Mouse (Mus musculus) forebrain, embryonic 11.5 days (tissue): ENCODE results near the gene 4933430I17Rik. TPM values are rescaled to one million over a fixed set of nuclear protein-coding genes. Genes with fewer than 3 reads are reported as not detected.
A peak's percentile ranks its signal among the peaks of the same experiment; 100 is the strongest.

ENCODE experiments used
- ATAC-seq: fragments of 200-750 bp; cut with Nextera tagmentation; replicated peaks from 2 replicates; pipeline ENCODE4 v1.8.0; 2017; ENCODE audit warnings: moderate TSS enrichment; ENCODE audit not compliant: low FRiP score
- DNase-seq: peaks from one replicate; pipeline ENCODE4 v3.0.0-alpha.2; 2017; ENCODE audit warnings: low spot score
- H3K27ac ChIP-seq: fragments of 300-500 bp; sonication (generic); 2 replicates; pipeline ENCODE4 v1.5.1; 2014; ENCODE audit warnings: low read depth, low read length
- H3K27me3 ChIP-seq: fragments of 300-500 bp; sonication (generic); 2 replicates; pipeline ENCODE4 v1.6.1; 2014; ENCODE audit warnings: mild to moderate bottlenecking, low read length, mixed read lengths; ENCODE audit not compliant: control insufficient read depth, insufficient read depth
- H3K36me3 ChIP-seq: fragments of 300-500 bp; sonication (generic); 2 replicates; pipeline ENCODE4 v1.6.1; 2014; ENCODE audit warnings: mild to moderate bottlenecking, low read length, moderate library complexity, mixed read lengths; ENCODE audit not compliant: control insufficient read depth, insufficient read depth
- H3K4me1 ChIP-seq: fragments of 300-500 bp; sonication (generic); replicated peaks from 2 replicates; pipeline ENCODE4 v1.6.1; 2014; ENCODE audit warnings: low read length, mixed read lengths; ENCODE audit not compliant: control insufficient read depth, insufficient read depth
- H3K4me2 ChIP-seq: fragments of 300-500 bp; sonication (generic); 2 replicates; pipeline ENCODE4 v1.6.1; 2014; ENCODE audit warnings: low read depth, mild to moderate bottlenecking, low read length, moderate library complexity, mixed read lengths; ENCODE audit not compliant: severe bottlenecking
- H3K4me3 ChIP-seq: fragments of 300-500 bp; sonication (generic); 2 replicates; pipeline ENCODE4 v1.5.1; 2014; ENCODE audit warnings: low read depth, low read length
- H3K9ac ChIP-seq: fragments of 300-500 bp; sonication (generic); 2 replicates; pipeline ENCODE4 v1.6.1; 2014; ENCODE audit warnings: low read length
- H3K9me3 ChIP-seq: fragments of 300-500 bp; sonication (generic); 2 replicates; pipeline ENCODE4 v1.6.1; 2016; ENCODE audit warnings: low read length, mixed read lengths; ENCODE audit not compliant: control insufficient read depth
- WGBS: fragments of 180-500 bp; shearing (Covaris S2); extraction: QIAGEN DNeasy Blood & Tissue Kit; methylation state at CpG from one replicate; pipeline ENCODE4 v1.1.7; 2014; 5-methylcytosine and 5-hydroxymethylcytosine counted together
- polyA plus RNA-seq: library from polyadenylated mRNA; unstranded; fragments of >200 nt; fragmentation: Nextera tagmentation; extraction: Ambion mirVana; gene quantifications from 2 replicates; pipeline ENCODE4 v1.2.1, GENCODE M21; 2014

4933430I17Rik gene
- polyA plus RNA-seq, 1 experiment from 2014 or later: 1.1 TPM

- no peak overlapping the region for H3K27ac ChIP-seq
- WGBS: 3% methylated on average over 7 of the region's 7 CpGs
- H3K9me3 ChIP-seq: no peaks in the 10 kb centered on the region
- ATAC-seq (peak; percentile 8; the same call in 1 of the 2 replicates), DNase-seq (no peak)
- no peaks in the 10 kb centered on the region for H3K27me3 ChIP-seq
- peak overlapping the region; percentile 77 for H3K4me2 ChIP-seq
- peak overlapping the region; percentile 77 for H3K4me3 ChIP-seq
- peak overlapping the region; percentile 68 for H3K9ac ChIP-seq
- no peaks in the 10 kb centered on the region for H3K36me3 ChIP-seq
- no peaks in the 10 kb centered on the region; the same call in 1 of the 2 replicates for H3K4me1 ChIP-seq
These were observed 23.6 kb upstream of the 4933430I17Rik start for GRCm38 (mm10) chr4:62501534-62501933.

- no peaks in the 10 kb centered on the region for H3K36me3 ChIP-seq
- H3K4me2 ChIP-seq: peak overlapping the region; percentile 77
- ATAC-seq (peak; percentile 96), DNase-seq (peak; percentile 94)
- WGBS: 2% methylated on average over 38 of the region's 38 CpGs
- peak overlapping the region; percentile 77 for H3K4me3 ChIP-seq
- H3K4me1 ChIP-seq: no peaks in the 10 kb centered on the region; the same call in 1 of the 2 replicates
- H3K27me3 ChIP-seq: no peaks in the 10 kb centered on the region
- H3K27ac ChIP-seq: no peak overlapping the region
- no peaks in the 10 kb centered on the region for H3K9me3 ChIP-seq
- H3K9ac ChIP-seq: peak overlapping the region; percentile 68
These were observed 23.0 kb upstream of the 4933430I17Rik start for GRCm38 (mm10) chr4:62501964-62502732.

GRCm38 (mm10) chr4:62502969-62503368 lies 22.2 kb upstream of the 4933430I17Rik start:
- H3K9me3 ChIP-seq: no peaks in the 10 kb centered on the region
- H3K4me2 ChIP-seq: no peak overlapping the region
- H3K36me3 ChIP-seq: no peaks in the 10 kb centered on the region
- DNase-seq (no peak), ATAC-seq (no peak)
- no peak overlapping the region for H3K4me3 ChIP-seq
- no peaks in the 10 kb centered on the region for H3K27me3 ChIP-seq
- H3K27ac ChIP-seq: no peak overlapping the region
- H3K4me1 ChIP-seq: no peaks in the 10 kb centered on the region; the same call in 1 of the 2 replicates
- 79% methylated on average over 7 of the region's 7 CpGs for WGBS
- H3K9ac ChIP-seq: no peak overlapping the region

- H3K9ac ChIP-seq: peak within 1 kb of the TSS; percentile 68
- peaks cover under 1% of the 10 kb centered on the region; the same call in 1 of the 2 replicates for H3K36me3 ChIP-seq
- ATAC-seq (no peak), DNase-seq (no peak)
- no peaks in the 10 kb centered on the region for H3K9me3 ChIP-seq
- peak within 1 kb of the TSS; percentile 77 for H3K4me2 ChIP-seq
- 80% methylated on average over 3 of the region's 3 CpGs for WGBS
- no peak within 1 kb of the TSS for H3K27ac ChIP-seq
- no peaks in the 10 kb centered on the region; the same call in 1 of the 2 replicates for H3K4me1 ChIP-seq
- H3K4me3 ChIP-seq: peak within 1 kb of the TSS; percentile 77
- no peaks in the 10 kb centered on the region for H3K27me3 ChIP-seq
These were observed 21.7 kb upstream of the 4933430I17Rik start, which contains the start of gene Hdhd3 for GRCm38 (mm10) chr4:62503374-62503970. TSS of gene Hdhd3 (minus strand) at chr4:62503467.

- Histone ChIP-seq H3K4me3 (no peak overlapping the region), H3K4me2 (no peak overlapping the region), H3K36me3 (peaks cover 4% of the 10 kb centered on the region; the same call in 1 of the 2 replicates), H3K9ac (no peak overlapping the region), H3K27me3 (no peaks in the 10 kb centered on the region), H3K9me3 (no peaks in the 10 kb centered on the region), H3K4me1 (no peaks in the 10 kb centered on the region; the same call in 1 of the 2 replicates), H3K27ac (no peak overlapping the region)
- DNase-seq (no peak), ATAC-seq (no peak)
- 91% methylated on average over 3 of the region's 3 CpGs for WGBS
These were observed 19.2 kb upstream of the 4933430I17Rik start for GRCm38 (mm10) chr4:62505991-62506390.

- Histone ChIP-seq H3K36me3 (peaks cover 4% of the 10 kb centered on the region; the same call in 1 of the 2 replicates), H3K27me3 (no peaks in the 10 kb centered on the region), H3K4me2 (no peak overlapping the region), H3K9me3 (no peaks in the 10 kb centered on the region), H3K4me3 (no peak overlapping the region), H3K27ac (no peak overlapping the region), H3K9ac (no peak overlapping the region), H3K4me1 (no peaks in the 10 kb centered on the region)
- WGBS: 75% methylated on average over 2 of the region's 2 CpGs
- no peak for DNase-seq
- ATAC-seq: no peak
These were observed 18.4 kb upstream of the 4933430I17Rik start for GRCm38 (mm10) chr4:62506798-62507197.

GRCm38 (mm10) chr4:62508839-62509238 lies 16.3 kb upstream of the 4933430I17Rik start:
- no peak overlapping the region for H3K4me3 ChIP-seq
- no peaks in the 10 kb centered on the region for H3K4me1 ChIP-seq
- WGBS: 93% methylated on average over 5 of the region's 5 CpGs
- H3K4me2 ChIP-seq: no peak overlapping the region
- no peaks in the 10 kb centered on the region for H3K27me3 ChIP-seq
- no peaks in the 10 kb centered on the region for H3K9me3 ChIP-seq
- ATAC-seq: no peak
- H3K27ac ChIP-seq: no peak overlapping the region
- H3K36me3 ChIP-seq: peaks cover 6% of the 10 kb centered on the region; the same call in 1 of the 2 replicates
- DNase-seq: no peak
- H3K9ac ChIP-seq: no peak overlapping the region

- H3K36me3 ChIP-seq: peaks cover 6% of the 10 kb centered on the region; the same call in 1 of the 2 replicates
- no peaks in the 10 kb centered on the region for H3K4me1 ChIP-seq
- 93% methylated on average over 11 of the region's 11 CpGs for WGBS
- no peak overlapping the region for H3K9ac ChIP-seq
- H3K27ac ChIP-seq: no peak overlapping the region
- H3K4me2 ChIP-seq: no peak overlapping the region
- H3K9me3 ChIP-seq: no peaks in the 10 kb centered on the region
- ATAC-seq: no peak
- no peak for DNase-seq
- no peaks in the 10 kb centered on the region for H3K27me3 ChIP-seq
- no peak overlapping the region for H3K4me3 ChIP-seq
These were observed 15.2 kb upstream of the 4933430I17Rik start for GRCm38 (mm10) chr4:62509946-62510345.
